Mouse (Mus musculus): Measurements from ENCODE around the gene Slc44a4.
"Not testable (repeated sequence)": the region's sequence is repeated elsewhere in the genome, so short reads cannot be mapped to it uniquely, and the experiment has no call there.

Gene Slc44a4

DNA sequence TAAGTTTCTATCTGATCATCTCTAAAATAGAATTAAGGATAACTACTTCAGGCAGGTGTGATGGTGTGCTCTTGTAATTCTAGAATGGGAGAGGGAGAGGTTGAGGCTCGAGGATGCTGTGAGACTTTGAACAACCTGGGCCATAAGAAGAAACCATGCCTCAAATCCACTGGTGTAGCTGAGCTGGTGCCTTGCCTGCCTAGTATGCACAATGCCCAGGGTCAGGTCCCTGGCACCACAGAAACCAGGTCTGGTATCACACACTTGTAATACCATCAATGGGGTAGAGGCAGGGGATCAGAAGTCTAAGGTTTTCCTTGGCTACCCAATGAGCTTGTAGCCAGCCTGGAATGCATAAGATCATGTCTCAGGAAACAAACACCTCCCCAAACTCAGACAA, 48.6 kb downstream of the Slc44a4 start:
- DNase-seq: no peak

DNA sequence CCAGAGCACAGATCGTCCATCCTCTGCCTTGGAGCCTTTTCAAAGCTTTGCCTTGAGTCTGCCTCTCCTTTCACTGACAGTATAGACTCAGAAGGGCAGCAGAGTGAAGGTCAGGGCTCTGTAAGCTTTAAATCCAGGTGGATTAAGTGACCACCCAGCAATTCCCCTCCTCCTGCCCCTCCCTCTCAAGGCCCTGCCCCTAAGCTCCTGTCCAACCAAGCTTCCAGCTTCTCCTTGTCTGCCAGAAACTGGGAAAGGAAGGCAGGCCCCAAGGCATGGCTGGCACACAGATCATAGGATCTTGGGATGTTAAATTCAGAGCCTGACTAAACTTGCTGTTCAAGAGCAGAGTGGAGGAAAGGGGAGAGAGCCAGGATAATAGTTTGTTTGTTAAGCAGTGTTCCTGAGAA, 50.4 kb downstream of the Slc44a4 start:
- DNase-seq: peak; percentile 56

DNA sequence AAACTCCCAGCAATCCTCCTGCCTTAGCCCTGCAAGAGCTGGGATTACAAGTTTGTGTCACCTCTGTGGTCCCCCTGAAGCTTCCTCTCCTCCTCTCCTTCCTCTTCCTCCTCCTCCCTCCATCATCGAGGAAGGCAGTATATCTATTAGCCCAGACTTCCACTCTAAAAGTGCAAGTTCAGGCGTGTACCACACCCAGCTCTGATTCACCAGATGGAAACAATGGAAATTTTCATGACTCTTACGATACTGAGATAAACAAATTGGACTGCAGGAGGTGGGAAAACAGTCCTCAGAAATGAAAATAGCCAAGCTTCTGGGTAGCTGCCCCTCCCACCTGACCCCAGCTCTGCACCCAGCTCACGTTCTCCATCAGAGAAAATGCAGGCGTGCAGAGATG, 51.4 kb downstream of the Slc44a4 start:
- DNase-seq: no peak

DNA sequence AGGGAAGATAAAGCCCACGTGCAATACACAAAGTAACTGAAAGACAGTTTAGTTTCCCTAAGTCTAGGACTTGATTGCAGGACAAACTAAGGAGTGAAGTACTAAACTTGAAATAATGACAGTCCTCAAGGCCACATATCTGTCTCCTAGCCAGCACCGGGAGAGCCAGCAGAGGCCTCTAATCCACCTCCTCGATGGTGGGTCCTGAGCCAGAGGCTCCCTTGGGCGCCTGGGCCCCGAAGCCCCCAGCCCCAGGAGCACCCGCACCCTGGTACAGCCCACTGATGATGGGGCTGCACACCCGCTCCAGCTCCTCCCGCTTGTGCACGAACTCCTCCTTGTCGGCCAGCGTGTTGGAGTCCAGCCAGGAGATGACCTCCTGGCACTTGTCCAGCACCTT, 55.6 kb downstream of the Slc44a4 start, which contains the start of gene Gm20481:
Gm20481 (plus strand) TSS at position 91 of the 400 bp plus-strand sequence.
- not testable (repeated sequence) for DNase-seq

DNA sequence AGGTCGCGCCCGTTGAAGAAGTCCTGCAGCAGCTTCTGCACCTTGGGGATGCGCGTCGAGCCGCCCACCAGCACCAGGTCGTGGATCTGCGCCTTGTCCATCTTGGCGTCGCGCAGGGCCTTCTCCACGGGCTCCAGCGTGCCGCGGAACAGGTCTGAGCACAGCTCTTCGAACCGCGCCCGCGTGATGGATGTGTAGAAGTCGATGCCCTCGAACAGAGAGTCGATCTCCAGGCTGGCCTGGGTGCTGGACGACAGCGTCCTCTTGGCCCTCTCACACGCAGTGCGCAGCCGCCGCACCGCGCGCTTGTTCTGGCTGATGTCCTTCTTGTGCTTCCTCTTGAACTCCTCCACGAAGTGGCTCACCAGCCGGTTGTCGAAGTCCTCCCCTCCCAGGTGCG, 56.6 kb downstream of the Slc44a4 start:
- DNase-seq: not testable (repeated sequence)

DNA sequence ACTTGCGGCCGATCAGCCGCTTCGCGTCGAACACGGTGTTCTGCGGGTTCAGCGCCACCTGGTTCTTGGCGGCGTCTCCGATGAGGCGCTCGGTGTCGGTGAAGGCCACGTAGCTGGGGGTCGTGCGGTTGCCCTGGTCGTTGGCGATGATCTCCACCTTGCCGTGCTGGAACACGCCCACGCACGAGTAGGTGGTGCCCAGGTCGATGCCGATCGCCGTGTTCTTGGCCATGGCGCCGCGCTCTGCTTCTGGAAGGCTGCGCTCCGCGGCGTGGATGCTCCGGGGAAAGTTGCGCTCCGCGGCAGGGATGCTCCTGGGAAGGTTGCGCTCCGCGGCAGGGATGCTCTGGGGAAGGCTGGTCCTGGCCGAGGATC, 57.4 kb downstream of the Slc44a4 start:
- DNase-seq: peak; percentile 41

DNA sequence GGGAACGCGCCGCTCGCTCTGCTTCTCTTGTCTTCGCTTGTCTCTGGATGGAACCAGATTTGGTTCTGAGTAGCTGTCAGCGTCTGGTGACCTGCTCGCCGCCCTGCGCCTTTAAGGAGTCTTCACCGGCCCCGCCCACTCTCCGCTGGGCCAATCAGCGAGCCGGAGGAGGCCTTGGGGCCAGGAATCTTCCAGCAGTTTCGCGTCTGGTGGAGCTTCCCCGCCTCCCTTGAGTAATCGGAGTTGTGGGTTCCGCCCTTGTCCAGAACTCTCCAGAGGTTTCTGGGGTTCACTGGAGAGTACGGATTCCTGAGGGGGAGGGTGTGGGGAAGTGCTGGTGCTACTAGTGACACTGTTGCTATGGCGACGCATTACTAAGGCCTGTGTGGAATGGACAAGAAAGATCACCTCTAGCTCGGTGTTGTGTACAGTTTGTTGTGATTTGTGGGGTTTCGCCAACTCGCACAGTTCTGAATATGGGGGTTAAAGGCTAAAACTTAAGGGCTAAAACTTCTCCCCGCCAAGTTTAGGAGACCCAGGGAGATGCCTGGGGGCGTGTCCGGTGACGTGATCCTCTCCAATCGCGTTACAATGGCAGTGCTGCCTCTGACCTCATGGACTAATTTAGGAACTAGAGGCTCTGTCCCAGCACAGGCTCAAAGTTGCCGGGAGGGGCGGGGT, 57.9 kb downstream of the Slc44a4 start, which contains the start of the genes Hspa1a and Hspa1l:
Hspa1a (minus strand) TSS at position 88 of the 681 bp plus-strand sequence.
Hspa1l (plus strand) TSS at position 635 of the 681 bp plus-strand sequence.
- DNase-seq: peak; percentile 96

DNA sequence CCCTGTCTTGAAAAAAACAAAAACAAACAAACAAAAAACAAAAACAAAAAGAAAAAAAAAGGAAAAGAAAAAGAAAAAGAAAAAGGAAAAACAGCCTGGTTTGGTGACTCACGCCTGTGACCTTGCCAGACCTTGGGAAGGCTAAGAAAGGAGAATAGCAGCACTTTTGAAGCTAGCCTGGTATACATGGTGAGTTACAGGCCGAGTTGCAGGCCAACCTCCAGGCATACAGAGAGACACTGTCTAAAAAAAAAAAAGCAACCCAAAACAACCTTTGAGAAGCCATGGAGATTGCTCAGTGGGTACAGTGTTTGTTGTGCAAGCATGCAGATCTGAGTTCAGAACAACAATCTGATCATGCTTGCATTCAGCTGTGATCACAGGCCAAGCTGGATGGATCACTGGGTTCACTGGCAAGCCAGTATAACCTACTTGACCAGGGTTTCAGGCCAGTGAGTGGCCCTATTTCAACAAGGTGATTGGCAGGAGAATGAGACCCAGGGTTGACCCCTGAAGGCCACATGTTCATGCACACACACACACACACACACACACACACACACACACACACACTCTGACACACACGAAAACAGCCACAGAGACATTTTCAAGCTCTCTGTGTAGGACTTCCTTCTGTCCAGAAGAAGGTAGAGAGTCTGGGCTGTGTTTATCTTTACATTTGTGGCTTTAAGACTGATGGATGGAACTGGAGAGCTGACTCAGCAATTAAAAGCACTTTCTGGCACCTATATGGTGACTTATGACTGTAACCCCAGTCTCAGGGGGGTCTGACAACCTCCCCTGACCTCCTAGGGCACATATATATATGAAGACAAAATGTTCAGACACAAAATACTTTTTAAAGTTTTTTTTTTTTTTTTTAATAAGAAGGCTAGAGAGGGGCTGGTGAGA, 61.6 kb downstream of the Slc44a4 start:
- no peak for DNase-seq

DNA sequence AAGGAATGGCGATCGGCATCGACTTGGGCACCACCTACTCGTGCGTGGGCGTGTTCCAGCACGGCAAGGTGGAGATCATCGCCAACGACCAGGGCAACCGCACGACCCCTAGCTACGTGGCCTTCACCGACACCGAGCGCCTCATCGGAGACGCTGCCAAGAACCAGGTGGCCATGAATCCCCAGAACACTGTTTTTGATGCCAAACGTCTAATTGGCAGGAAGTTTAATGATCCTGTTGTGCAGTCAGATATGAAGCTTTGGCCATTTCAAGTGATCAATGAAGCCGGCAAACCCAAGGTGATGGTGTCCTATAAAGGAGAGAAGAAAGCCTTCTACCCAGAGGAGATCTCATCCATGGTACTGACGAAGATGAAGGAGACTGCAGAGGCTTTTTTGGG, 62.7 kb downstream of the Slc44a4 start:
- DNase-seq: no peak

DNA sequence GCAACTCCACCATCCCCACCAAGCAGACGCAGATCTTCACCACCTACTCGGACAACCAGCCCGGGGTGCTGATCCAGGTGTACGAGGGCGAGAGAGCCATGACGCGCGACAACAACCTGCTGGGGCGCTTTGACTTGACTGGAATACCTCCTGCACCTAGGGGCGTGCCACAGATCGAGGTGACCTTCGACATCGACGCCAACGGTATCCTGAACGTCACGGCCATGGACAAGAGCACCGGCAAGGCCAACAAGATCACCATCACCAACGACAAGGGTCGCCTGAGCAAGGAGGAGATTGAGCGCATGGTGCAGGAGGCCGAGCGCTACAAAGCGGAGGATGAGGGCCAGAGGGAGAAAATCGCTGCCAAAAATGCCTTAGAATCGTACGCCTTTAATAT, 64.0 kb downstream of the Slc44a4 start:
- DNase-seq: no peak

DNA sequence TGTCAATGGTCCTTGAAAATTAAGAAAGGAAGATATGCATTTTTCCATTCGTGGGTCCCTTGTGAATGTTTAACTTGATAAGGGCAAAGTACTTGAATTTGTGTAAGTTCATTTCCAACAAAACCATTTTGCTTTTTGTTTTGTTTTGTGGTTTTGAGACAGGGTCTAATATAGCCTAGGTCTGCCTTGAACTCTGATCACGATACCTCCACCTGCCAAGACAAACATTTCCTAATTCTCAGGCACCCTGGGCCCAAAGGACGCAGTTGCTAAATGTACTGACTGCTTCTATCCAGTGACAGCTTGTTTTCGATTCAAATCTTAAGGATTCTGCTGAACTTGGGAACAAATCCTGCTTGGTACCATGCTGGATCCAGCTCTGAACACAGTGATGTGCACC, 65.4 kb downstream of the Slc44a4 start:
- peak; percentile 29 for DNase-seq
